Mouse (Mus musculus) testis, adult 2 months (tissue): Measurements from ENCODE around the gene Gga2. TPM values are rescaled to one million over a fixed set of nuclear protein-coding genes. Genes with fewer than 3 reads are reported as not detected.

ENCODE experiments used
- H3K27ac ChIP-seq: fragments of 200-500 bp; 2 replicates; pipeline ENCODE4 v1.5.1; 2012; ENCODE audit warnings: low read depth, low read length; ENCODE audit not compliant: control insufficient read depth, insufficient read depth
- H3K27me3 ChIP-seq: fragments of 200-500 bp; 2 replicates; pipeline ENCODE4 v1.6.1; 2012; ENCODE audit warnings: mild to moderate bottlenecking, low read length, moderate library complexity; ENCODE audit not compliant: control insufficient read depth, insufficient read depth
- H3K36me3 ChIP-seq: fragments of 200-500 bp; 2 replicates; pipeline ENCODE4 v1.6.1; 2012; ENCODE audit warnings: mild to moderate bottlenecking, low read length; ENCODE audit not compliant: control insufficient read depth, insufficient read depth
- H3K4me1 ChIP-seq: fragments of 200-500 bp; 2 replicates; pipeline ENCODE4 v1.6.1; 2012; ENCODE audit warnings: low read length; ENCODE audit not compliant: control insufficient read depth, insufficient read depth
- H3K4me3 ChIP-seq: fragments of 200-500 bp; 2 replicates; pipeline ENCODE4 v1.5.1; 2012; ENCODE audit warnings: low read depth, mild to moderate bottlenecking, low read length, moderate library complexity, mixed read lengths; ENCODE audit not compliant: control insufficient read depth
- CTCF ChIP-seq: fragments of 200-500 bp; IDR thresholded peaks from 2 replicates; pipeline ENCODE4 v1.5.1; 2012; ENCODE audit warnings: low read depth, mild to moderate bottlenecking, inconsistent platforms, low read length, moderate library complexity; ENCODE audit not compliant: control insufficient read depth, insufficient read depth, insufficient replicate concordance
- POLR2A ChIP-seq: fragments of 200-500 bp; IDR thresholded peaks from 2 replicates; pipeline ENCODE4 v1.6.1; 2012; ENCODE audit warnings: low read depth, mild to moderate bottlenecking, inconsistent platforms, low read length, moderate library complexity; ENCODE audit not compliant: control insufficient read depth
- polyA plus RNA-seq: library from polyadenylated mRNA; depleted of rRNA; stranded (reverse); fragments of >200 nt; gene quantifications from 2 replicates; pipeline ENCODE4 v1.2.3, GENCODE M21; 2012

Gene Gga2
- polyA plus RNA-seq, 1 experiment: 4.8 TPM

DNA sequence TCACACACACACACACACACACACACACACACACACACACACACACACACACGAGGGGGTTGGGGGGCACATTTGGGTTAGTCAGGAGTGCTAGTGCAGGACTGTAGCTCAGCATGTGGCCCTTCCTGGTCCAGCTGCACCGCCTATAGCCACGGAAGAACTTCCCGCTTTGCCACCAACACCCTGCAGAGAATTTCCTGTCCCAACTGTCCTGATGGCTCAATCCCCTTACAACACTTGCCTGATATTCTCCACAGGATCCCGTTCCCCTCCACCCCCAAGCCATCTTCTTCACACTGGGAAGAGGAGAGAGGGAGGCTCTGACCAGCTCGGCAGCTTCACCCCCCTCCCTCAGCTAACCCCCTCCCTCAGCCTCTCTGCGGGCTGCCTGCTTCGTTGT lies 20.6 kb downstream of the Gga2 start:
- H3K27me3 ChIP-seq: no peaks in the 10 kb centered on the region
- H3K36me3 ChIP-seq: no peaks in the 10 kb centered on the region
- H3K4me1 ChIP-seq: no peaks in the 10 kb centered on the region
- H3K27ac ChIP-seq: no peak overlapping the region
- H3K4me3 ChIP-seq: no peak overlapping the region
- no peak for TF ChIP-seq CTCF
- TF ChIP-seq POLR2A: no peak

DNA sequence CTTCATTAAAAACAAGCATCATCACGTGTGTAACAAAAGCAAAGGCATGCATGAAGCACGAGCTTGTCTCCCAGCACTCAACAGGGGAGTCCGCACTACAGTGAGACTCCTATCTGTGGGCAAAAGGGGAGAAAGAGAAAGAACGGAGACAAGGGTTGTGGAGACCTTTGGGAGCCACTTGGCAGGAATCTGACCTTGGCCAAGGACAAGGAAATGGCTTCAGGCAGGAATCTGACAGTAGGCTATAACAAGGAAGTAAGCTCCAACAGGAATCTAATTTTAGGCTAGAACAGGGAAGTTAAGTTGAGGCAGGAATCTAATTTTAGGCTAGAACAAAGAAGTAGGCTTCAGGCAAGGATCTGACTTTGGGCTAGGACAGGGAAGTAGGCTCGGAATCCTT lies 25.1 kb downstream of the Gga2 start:
- no peaks in the 10 kb centered on the region for H3K27me3 ChIP-seq
- no peaks in the 10 kb centered on the region for H3K36me3 ChIP-seq
- TF ChIP-seq CTCF: no peak
- no peak for TF ChIP-seq POLR2A
- H3K4me3 ChIP-seq: no peak overlapping the region
- H3K27ac ChIP-seq: no peak overlapping the region
- H3K4me1 ChIP-seq: no peaks in the 10 kb centered on the region

GRCm38 (mm10) chr7:121981307-121981871 lies 39.6 kb downstream of the Gga2 start, which contains the start of gene Cog7:
Cog7 (minus strand) TSS chr7:121981711.
- H3K27me3 ChIP-seq: no peaks in the 10 kb centered on the region
- H3K4me1 ChIP-seq: peaks cover 5% of the 10 kb centered on the region
- peak within 1 kb of the TSS; percentile 83 for H3K27ac ChIP-seq
- H3K4me3 ChIP-seq: peak within 1 kb of the TSS; percentile 98
- TF ChIP-seq POLR2A: peak; percentile 92
- TF ChIP-seq CTCF: no peak
- no peaks in the 10 kb centered on the region for H3K36me3 ChIP-seq

DNA sequence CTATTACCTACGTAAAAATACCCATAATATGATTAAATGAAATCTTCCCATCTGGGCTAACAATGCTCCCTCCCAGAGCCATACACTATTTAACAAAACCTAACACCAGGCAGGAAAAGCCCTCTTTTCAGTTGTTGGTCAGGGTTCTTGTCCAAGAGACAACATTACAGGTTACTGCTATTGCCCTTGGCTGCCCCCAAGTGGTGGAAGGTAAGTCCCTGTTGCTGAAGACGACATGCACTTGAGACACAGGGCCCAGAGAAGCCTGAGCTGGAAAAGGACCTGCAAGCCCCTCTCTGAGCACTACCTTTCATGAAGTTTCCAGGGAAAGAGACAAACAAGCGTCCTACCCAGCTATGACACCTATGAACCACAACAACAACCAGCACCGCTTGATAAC lies 46.0 kb downstream of the Gga2 start:
- Histone ChIP-seq H3K4me1 (no peaks in the 10 kb centered on the region), H3K36me3 (peaks cover 4% of the 10 kb centered on the region), H3K4me3 (no peak overlapping the region), H3K27me3 (no peaks in the 10 kb centered on the region), H3K27ac (no peak overlapping the region)
- no peak for TF ChIP-seq POLR2A
- peak; percentile 38; the same call in 1 of the 2 replicates for TF ChIP-seq CTCF

DNA sequence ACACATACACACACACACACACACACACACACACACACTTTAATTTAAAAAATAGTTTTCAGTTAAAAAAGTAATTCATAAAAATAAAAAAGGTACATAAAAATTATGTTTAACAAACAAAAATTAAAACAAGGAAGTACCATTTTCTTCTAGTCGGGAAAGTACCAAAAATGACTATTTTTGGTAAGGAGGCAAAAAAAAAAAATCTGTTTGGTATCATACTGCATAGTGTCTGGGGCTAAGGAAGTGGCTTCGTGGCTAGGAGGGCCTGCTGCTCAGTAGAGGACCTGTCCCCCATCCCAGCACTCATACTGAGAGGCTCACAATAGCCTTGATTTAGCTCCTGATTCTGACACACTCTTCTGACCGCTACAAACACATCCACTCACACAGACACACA lies 49.3 kb downstream of the Gga2 start:
- no peak overlapping the region for H3K4me3 ChIP-seq
- TF ChIP-seq CTCF (no peak), POLR2A (no peak)
- H3K27ac ChIP-seq: no peak overlapping the region
- H3K36me3 ChIP-seq: peaks cover 4% of the 10 kb centered on the region
- no peaks in the 10 kb centered on the region for H3K4me1 ChIP-seq
- H3K27me3 ChIP-seq: no peaks in the 10 kb centered on the region

DNA sequence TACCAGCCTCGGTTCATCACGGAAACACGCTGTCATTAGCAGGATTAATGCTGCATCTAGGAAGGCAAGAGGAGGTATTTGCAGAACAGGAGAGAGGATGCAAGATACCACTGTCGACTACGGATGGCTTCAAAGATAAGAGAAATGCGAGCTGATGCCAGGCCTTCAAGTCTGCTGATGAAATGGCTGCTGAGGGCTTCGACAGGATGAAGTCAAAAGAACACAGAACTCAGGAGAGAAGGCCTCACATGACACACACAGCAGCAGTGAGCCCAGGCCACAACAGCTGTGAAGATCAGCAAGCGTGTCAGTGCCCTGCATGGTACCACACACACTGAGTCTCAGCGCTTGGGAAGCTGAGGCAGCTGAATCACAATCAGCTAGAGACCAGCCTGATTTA lies 50.8 kb downstream of the Gga2 start:
- Histone ChIP-seq H3K4me3 (no peak overlapping the region), H3K27me3 (no peaks in the 10 kb centered on the region), H3K36me3 (peaks cover 4% of the 10 kb centered on the region), H3K4me1 (no peaks in the 10 kb centered on the region), H3K27ac (no peak overlapping the region)
- TF ChIP-seq CTCF: no peak

DNA sequence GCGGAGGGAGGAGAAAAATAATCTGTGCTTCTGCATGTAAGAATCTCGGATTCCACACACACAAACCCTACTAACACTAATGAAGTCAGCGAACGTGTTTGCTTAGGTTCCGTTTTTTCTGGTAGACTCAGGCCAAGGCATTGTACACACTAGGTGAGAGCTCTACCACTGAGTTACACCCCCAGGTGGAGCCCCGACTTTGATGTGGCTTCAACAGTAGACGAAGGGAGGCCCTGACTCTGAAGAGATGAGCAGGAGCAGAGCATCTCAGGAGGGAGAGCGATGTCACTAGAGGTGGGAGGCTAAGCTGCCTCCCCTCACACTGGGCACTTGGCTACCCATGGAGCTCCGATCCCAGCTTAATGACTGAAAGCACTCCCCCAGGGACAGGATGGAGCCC lies 52.2 kb downstream of the Gga2 start:
- no peaks in the 10 kb centered on the region for H3K27me3 ChIP-seq
- peaks cover 2% of the 10 kb centered on the region for H3K36me3 ChIP-seq
- no peak overlapping the region for H3K27ac ChIP-seq
- no peaks in the 10 kb centered on the region for H3K4me1 ChIP-seq
- TF ChIP-seq CTCF: no peak
- TF ChIP-seq POLR2A: no peak
- H3K4me3 ChIP-seq: no peak overlapping the region

DNA sequence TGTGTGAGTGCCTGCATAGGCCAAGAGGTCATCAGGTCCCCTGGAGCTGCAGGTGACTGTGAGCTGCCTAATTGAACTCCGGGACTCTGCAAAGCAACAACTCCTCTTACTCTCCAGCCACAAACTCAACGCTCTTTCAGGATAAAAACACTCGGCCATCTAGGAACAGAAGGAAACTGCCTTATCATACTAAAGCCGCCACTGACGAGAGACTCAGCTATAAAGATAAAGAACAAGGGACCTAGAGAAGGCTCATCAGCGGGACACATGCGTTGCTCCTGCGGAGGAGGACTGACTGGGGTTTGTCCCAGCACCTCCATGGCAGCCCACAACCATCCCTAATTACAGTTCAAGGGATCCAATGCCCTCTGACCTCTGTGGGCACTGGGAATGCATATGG lies 52.8 kb downstream of the Gga2 start:
- TF ChIP-seq POLR2A (no peak), CTCF (no peak)
- Histone ChIP-seq H3K4me1 (no peaks in the 10 kb centered on the region), H3K27ac (no peak overlapping the region), H3K27me3 (no peaks in the 10 kb centered on the region), H3K36me3 (peaks cover 2% of the 10 kb centered on the region), H3K4me3 (no peak overlapping the region)
